Mouse (Mus musculus) heart, adult 2 months (tissue): Measurements from ENCODE around the gene Psmd1. TPM values are rescaled to one million over a fixed set of nuclear protein-coding genes. Genes with fewer than 3 reads are reported as not detected.
A peak's percentile ranks its signal among the peaks of the same experiment; 100 is the strongest.

Experiments used
- DNase-seq, 2 experiments: peaks; one replicate each; pipeline ENCODE4 v3.0.0; 2021
- H3K27ac ChIP-seq: fragments of 200-600 bp; 2 replicates; pipeline ENCODE4 v1.8.1; 2022
- H3K27me3 ChIP-seq: fragments of 200-500 bp; 2 replicates; pipeline ENCODE4 v1.6.1; 2012; ENCODE audit warnings: mild to moderate bottlenecking, low read length, inconsistent platforms, mixed read lengths; ENCODE audit not compliant: control insufficient read depth, insufficient read depth
- H3K36me3 ChIP-seq: fragments of 200-500 bp; 2 replicates; pipeline ENCODE4 v1.6.1; 2012; ENCODE audit warnings: low read length, inconsistent platforms; ENCODE audit not compliant: control insufficient read depth, insufficient read depth
- H3K4me1 ChIP-seq: fragments of 200-500 bp; 2 replicates; pipeline ENCODE4 v1.6.1; 2011; ENCODE audit warnings: low read length; ENCODE audit not compliant: control insufficient read depth, insufficient read depth
- H3K4me3 ChIP-seq: fragments of 200-600 bp; 2 replicates; pipeline ENCODE4 v1.8.1; 2022
- H3K79me2 ChIP-seq: fragments of 200-500 bp; replicated peaks from 2 replicates; pipeline ENCODE4 v1.6.1; 2012; ENCODE audit warnings: mild to moderate bottlenecking, inconsistent platforms, low read length, moderate library complexity, mixed read lengths; ENCODE audit not compliant: control insufficient read depth, insufficient read depth
- H3K9ac ChIP-seq: fragments of 200-500 bp; 2 replicates; pipeline ENCODE4 v1.6.1; 2012; ENCODE audit warnings: low read depth, mild to moderate bottlenecking, control low read depth, inconsistent platforms, low read length, mixed read lengths
- CTCF ChIP-seq: fragments of 200-600 bp; IDR thresholded peaks from 2 replicates; pipeline ENCODE4 v1.8.1; 2022; ENCODE audit warnings: antibody characterized with exemption, mild to moderate bottlenecking, moderate library complexity
- EP300 ChIP-seq: fragments of 200-500 bp; IDR thresholded peaks from 2 replicates; pipeline ENCODE4 v1.6.1; 2011; ENCODE audit warnings: low read depth, low read length, control low read depth; ENCODE audit not compliant: insufficient read depth
- POLR2A ChIP-seq: fragments of 200-500 bp; IDR thresholded peaks from 2 replicates; pipeline ENCODE4 v1.6.1; 2011; ENCODE audit warnings: mild to moderate bottlenecking, low read depth, low read length, control low read depth; ENCODE audit not compliant: insufficient read depth
- WGBS: fragments of 180-500 bp; shearing (Covaris S2); methylation state at CpG from one replicate; pipeline ENCODE4 v1.1.7; 2018; 5-methylcytosine and 5-hydroxymethylcytosine counted together
- intact Hi-C: fragments of 180-260 bp; cut with DNase I; formaldehyde crosslinking; loops from one replicate; pipeline ENCODE4 v1.15.1; 2025
- polyA plus RNA-seq: library from polyadenylated mRNA; depleted of rRNA; stranded (reverse); fragments of >200 nt; gene quantifications from 2 replicates; pipeline ENCODE4 v1.2.3, GENCODE M21; 2012
- total RNA-seq, 2 experiments: library from RNA; stranded (reverse); gene quantifications; 2 replicates each; pipeline ENCODE4 v1.2.3; 2021

The Psmd1 gene
- total and polyA plus RNA-seq, 3 experiments: 65.0 to 104 (median 91.6) TPM

GRCm38 (mm10) chr1:86135315-86135714 is 71.1 kb downstream of the Psmd1 start:
- Histone ChIP-seq H3K9ac (no peak overlapping the region), H3K27me3 (no peaks in the 10 kb centered on the region), H3K4me1 (no peaks in the 10 kb centered on the region), H3K27ac (no peak overlapping the region), H3K4me3 (no peak overlapping the region), H3K79me2 (no peaks in the 10 kb centered on the region), H3K36me3 (no peaks in the 10 kb centered on the region; the same call in none of the 2 replicates)
- WGBS: 91% methylated on average over 6 of the region's 6 CpGs
- TF ChIP-seq CTCF: no peak
- TF ChIP-seq POLR2A: no peak
- no peak for TF ChIP-seq EP300
- DNase-seq: no peak
- intact Hi-C loops: no loop called here

GRCm38 (mm10) chr1:86141081-86141480 is 76.9 kb downstream of the Psmd1 start:
- Histone ChIP-seq H3K27ac (no peak overlapping the region), H3K27me3 (no peaks in the 10 kb centered on the region), H3K9ac (no peak overlapping the region), H3K4me1 (no peaks in the 10 kb centered on the region), H3K36me3 (no peaks in the 10 kb centered on the region), H3K79me2 (no peaks in the 10 kb centered on the region), H3K4me3 (no peak overlapping the region)
- TF ChIP-seq CTCF (no peak), EP300 (no peak), POLR2A (no peak)
- DNase-seq: no peak
- 79% methylated on average over 3 of the region's 3 CpGs for WGBS
- intact Hi-C loops: no loop called here

- 46% methylated on average over 4 of the region's 4 CpGs for WGBS
- TF ChIP-seq POLR2A (no peak), EP300 (no peak), CTCF (no peak)
- no peaks in the 10 kb centered on the region for H3K27me3 ChIP-seq
- H3K9ac ChIP-seq: no peak overlapping the region
- intact Hi-C loops: no loop called here
- H3K79me2 ChIP-seq: no peaks in the 10 kb centered on the region
- H3K36me3 ChIP-seq: no peaks in the 10 kb centered on the region
- no peaks in the 10 kb centered on the region for H3K4me1 ChIP-seq
- no peak overlapping the region for H3K4me3 ChIP-seq
- no peak overlapping the region; the same call in 1 of the 2 replicates for H3K27ac ChIP-seq
- DNase-seq: peak in 1 of 2 experiments; percentile 28
Measured at GRCm38 (mm10) chr1:86143165-86143564, 79.0 kb downstream of the Psmd1 start.

- H3K79me2 ChIP-seq: no peaks in the 10 kb centered on the region
- H3K4me3 ChIP-seq: no peak overlapping the region
- no peak overlapping the region; the same call in 1 of the 2 replicates for H3K27ac ChIP-seq
- peak in 1 of 2 experiments; percentile 17 for DNase-seq
- no peaks in the 10 kb centered on the region for H3K36me3 ChIP-seq
- 76% methylated on average over 21 of the region's 21 CpGs for WGBS
- H3K27me3 ChIP-seq: no peaks in the 10 kb centered on the region
- intact Hi-C loops: no loop called here
- H3K9ac ChIP-seq: no peak overlapping the region
- H3K4me1 ChIP-seq: no peaks in the 10 kb centered on the region
- TF ChIP-seq POLR2A (no peak), CTCF (peak; percentile 46)
Measured at GRCm38 (mm10) chr1:86144001-86144944, 80.1 kb downstream of the Psmd1 start.

- Histone ChIP-seq H3K4me1 (no peaks in the 10 kb centered on the region), H3K27ac (no peak overlapping the region), H3K4me3 (no peak overlapping the region), H3K27me3 (no peaks in the 10 kb centered on the region), H3K36me3 (no peaks in the 10 kb centered on the region), H3K79me2 (no peaks in the 10 kb centered on the region), H3K9ac (no peak overlapping the region)
- no peak for DNase-seq
- 90% methylated on average over 5 of the region's 5 CpGs for WGBS
- TF ChIP-seq EP300 (no peak), POLR2A (no peak), CTCF (no peak)
- intact Hi-C loops: no loop called here
Measured at GRCm38 (mm10) chr1:86146293-86146692, 82.1 kb downstream of the Psmd1 start.

- Histone ChIP-seq H3K4me3 (no peak overlapping the region), H3K27me3 (no peaks in the 10 kb centered on the region), H3K27ac (no peak overlapping the region), H3K4me1 (no peaks in the 10 kb centered on the region), H3K9ac (no peak overlapping the region), H3K36me3 (no peaks in the 10 kb centered on the region), H3K79me2 (no peaks in the 10 kb centered on the region)
- intact Hi-C loops: no loop called here
- TF ChIP-seq POLR2A: no peak
- no peak for TF ChIP-seq EP300
- no peak for TF ChIP-seq CTCF
- DNase-seq: no peak
- 49% methylated on average over 5 of the region's 5 CpGs for WGBS
Measured at GRCm38 (mm10) chr1:86147557-86147956, 83.4 kb downstream of the Psmd1 start.
